Mouse (Mus musculus): ENCODE results near the gene Itga9. TPM values are rescaled to one million over a fixed set of nuclear protein-coding genes. Genes with fewer than 3 reads are reported as not detected.

The Itga9 gene
- polyA plus RNA-seq, 1 experiment from 2014 or later, result 5.9 TPM

DNA sequence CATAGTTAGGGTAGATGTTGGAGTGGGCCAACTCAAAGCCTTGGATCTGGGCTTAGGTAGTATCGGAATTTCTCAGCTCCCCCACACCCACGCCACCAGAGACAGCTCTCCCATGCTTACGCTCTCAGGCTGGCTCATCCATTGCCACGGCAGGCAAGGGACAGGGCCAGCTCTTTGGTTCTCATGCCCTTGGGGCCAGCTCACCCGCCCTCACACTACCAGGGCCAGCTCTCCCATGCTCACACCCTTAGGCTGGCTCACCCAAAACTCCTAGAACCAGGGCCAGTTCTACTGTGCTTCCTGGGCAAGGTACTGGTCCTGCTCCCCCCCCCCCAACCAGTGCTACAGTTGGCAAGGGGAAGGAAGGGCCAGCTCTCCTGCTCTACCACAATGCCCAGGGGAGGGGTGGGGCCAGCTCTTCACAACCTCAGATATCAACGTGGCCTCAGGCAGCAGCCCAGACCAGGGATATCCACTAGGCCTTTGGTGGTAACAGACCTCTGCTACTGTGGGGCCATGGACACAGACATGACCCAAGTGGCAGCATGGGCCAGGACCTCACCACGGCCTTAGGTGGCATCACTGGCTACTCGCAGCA is 69.2 kb downstream of the Itga9 start:
- Histone ChIP-seq H3K27me3 (replicated peaks; ENCODE audit: control insufficient read depth, insufficient read depth, low read length) (no peaks in the 10 kb centered on the region), H3K36me3 (ENCODE audit: control insufficient read depth, insufficient read depth) (peaks cover 6% of the 10 kb centered on the region; the same call in 1 of the 2 replicates), H3K4me2 (replicated peaks; ENCODE audit: low read depth) (no peak overlapping the region), H3K9ac (ENCODE audit: low read depth, low read length) (no peak overlapping the region), H3K4me3 (ENCODE audit: low read depth, low read length) (no peak overlapping the region), H3K4me1 (replicated peaks; ENCODE audit: control insufficient read depth, insufficient read depth, low read length) (no peaks in the 10 kb centered on the region; the same call in 1 of the 2 replicates), H3K27ac (ENCODE audit: low read depth, low read length) (no peak overlapping the region), H3K9me3 (ENCODE audit: control insufficient read depth) (no peaks in the 10 kb centered on the region)
- no peak for ATAC-seq
- no peak for TF ChIP-seq CTCF (IDR thresholded peaks at IDR 0.05; ENCODE audit: low read depth)
- 90% methylated on average over 8 of the region's 8 CpGs for WGBS

DNA sequence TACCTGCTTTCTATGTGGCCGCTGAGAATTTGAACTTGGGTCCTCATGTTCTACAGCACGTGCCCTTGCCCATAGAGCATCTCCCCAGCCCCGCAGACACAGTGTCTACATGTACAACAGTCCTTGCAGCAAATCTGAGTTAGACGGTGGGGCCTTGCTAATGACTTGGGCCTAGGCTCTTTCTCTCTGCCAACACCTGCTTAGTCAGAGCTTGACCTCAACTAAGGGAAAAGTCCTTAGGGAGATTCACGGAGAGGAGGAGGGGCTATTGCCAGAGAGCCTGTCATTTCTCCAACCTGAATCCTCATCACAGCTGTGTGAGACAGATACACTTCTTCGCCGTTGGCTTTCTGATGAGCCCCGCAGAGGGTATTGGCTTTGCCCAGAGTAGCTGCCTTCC is 70.2 kb downstream of the Itga9 start:
- ATAC-seq, result no peak
- H3K27me3 ChIP-seq (replicated peaks; ENCODE audit: control insufficient read depth, insufficient read depth, low read length), result no peaks in the 10 kb centered on the region
- no peak overlapping the region for H3K4me3 ChIP-seq (ENCODE audit: low read depth, low read length)
- H3K36me3 ChIP-seq (ENCODE audit: control insufficient read depth, insufficient read depth), result peaks cover 6% of the 10 kb centered on the region; the same call in 1 of the 2 replicates
- no peaks in the 10 kb centered on the region; the same call in 1 of the 2 replicates for H3K4me1 ChIP-seq (replicated peaks; ENCODE audit: control insufficient read depth, insufficient read depth, low read length)
- 84% methylated on average over 8 of the region's 8 CpGs for WGBS
- H3K4me2 ChIP-seq (replicated peaks; ENCODE audit: low read depth), result no peak overlapping the region
- no peak overlapping the region for H3K9ac ChIP-seq (ENCODE audit: low read depth, low read length)
- no peak for TF ChIP-seq CTCF (IDR thresholded peaks at IDR 0.05; ENCODE audit: low read depth)
- no peak overlapping the region for H3K27ac ChIP-seq (ENCODE audit: low read depth, low read length)
- H3K9me3 ChIP-seq (ENCODE audit: control insufficient read depth), result no peaks in the 10 kb centered on the region

- ATAC-seq, result no peak
- Histone ChIP-seq H3K4me2 (replicated peaks; ENCODE audit: low read depth) (no peak overlapping the region), H3K27me3 (replicated peaks; ENCODE audit: control insufficient read depth, insufficient read depth, low read length) (no peaks in the 10 kb centered on the region), H3K36me3 (ENCODE audit: control insufficient read depth, insufficient read depth) (no peaks in the 10 kb centered on the region), H3K27ac (ENCODE audit: low read depth, low read length) (no peak overlapping the region), H3K9me3 (ENCODE audit: control insufficient read depth) (no peaks in the 10 kb centered on the region), H3K4me3 (ENCODE audit: low read depth, low read length) (no peak overlapping the region), H3K9ac (ENCODE audit: low read depth, low read length) (no peak overlapping the region), H3K4me1 (replicated peaks; ENCODE audit: control insufficient read depth, insufficient read depth, low read length) (no peaks in the 10 kb centered on the region; the same call in 1 of the 2 replicates)
- 50% methylated on average over 9 of the region's 9 CpGs for WGBS
- no peak for TF ChIP-seq CTCF (IDR thresholded peaks at IDR 0.05; ENCODE audit: low read depth)
Measured at GRCm38 (mm10) chr9:118677349-118677748, 70.9 kb downstream of the Itga9 start.

- Histone ChIP-seq H3K27me3 (replicated peaks; ENCODE audit: control insufficient read depth, insufficient read depth, low read length) (no peaks in the 10 kb centered on the region), H3K9ac (ENCODE audit: low read depth, low read length) (no peak overlapping the region), H3K36me3 (ENCODE audit: control insufficient read depth, insufficient read depth) (no peaks in the 10 kb centered on the region), H3K9me3 (ENCODE audit: control insufficient read depth) (no peaks in the 10 kb centered on the region), H3K27ac (ENCODE audit: low read depth, low read length) (no peak overlapping the region), H3K4me2 (replicated peaks; ENCODE audit: low read depth) (no peak overlapping the region), H3K4me3 (ENCODE audit: low read depth, low read length) (no peak overlapping the region), H3K4me1 (replicated peaks; ENCODE audit: control insufficient read depth, insufficient read depth, low read length) (no peaks in the 10 kb centered on the region; the same call in 1 of the 2 replicates)
- ATAC-seq, result no peak
- TF ChIP-seq CTCF (IDR thresholded peaks at IDR 0.05; ENCODE audit: low read depth), result no peak
- WGBS, result 64% methylated on average over 15 of the region's 15 CpGs
Measured at GRCm38 (mm10) chr9:118678020-118678750, 71.7 kb downstream of the Itga9 start.

DNA sequence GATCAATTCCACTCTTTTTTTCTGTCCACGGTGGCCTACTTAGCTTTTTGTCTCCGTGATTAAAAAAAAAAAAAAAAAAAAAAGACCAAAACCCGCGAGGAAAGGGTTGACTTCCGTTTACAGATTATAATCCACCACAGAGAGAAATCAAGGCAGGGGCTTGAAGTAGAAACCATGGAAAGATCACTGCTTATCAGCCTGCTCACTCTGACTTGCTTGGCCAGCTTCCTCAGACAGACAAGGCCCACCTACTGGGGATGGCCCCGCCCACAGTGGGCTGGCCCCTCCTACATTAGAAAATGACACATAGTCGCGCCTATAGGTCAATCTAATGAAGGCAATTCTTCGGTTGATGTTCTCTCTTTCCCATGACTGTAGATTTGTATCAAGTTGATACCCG is 72.3 kb downstream of the Itga9 start:
- Histone ChIP-seq H3K4me3 (ENCODE audit: low read depth, low read length) (no peak overlapping the region), H3K4me2 (replicated peaks; ENCODE audit: low read depth) (no peak overlapping the region), H3K27me3 (replicated peaks; ENCODE audit: control insufficient read depth, insufficient read depth, low read length) (no peaks in the 10 kb centered on the region), H3K27ac (ENCODE audit: low read depth, low read length) (no peak overlapping the region), H3K36me3 (ENCODE audit: control insufficient read depth, insufficient read depth) (no peaks in the 10 kb centered on the region), H3K9me3 (ENCODE audit: control insufficient read depth) (no peaks in the 10 kb centered on the region), H3K4me1 (replicated peaks; ENCODE audit: control insufficient read depth, insufficient read depth, low read length) (no peaks in the 10 kb centered on the region; the same call in 1 of the 2 replicates), H3K9ac (ENCODE audit: low read depth, low read length) (no peak overlapping the region)
- TF ChIP-seq CTCF (IDR thresholded peaks at IDR 0.05; ENCODE audit: low read depth), result no peak
- WGBS, result 85% methylated on average over 10 of the region's 10 CpGs
- no peak for ATAC-seq

GRCm38 (mm10) chr9:118681506-118681905 is 75.0 kb downstream of the Itga9 start:
- WGBS, result 84% methylated on average over 6 of the region's 6 CpGs
- no peak for TF ChIP-seq CTCF (IDR thresholded peaks at IDR 0.05; ENCODE audit: low read depth)

More at GRCm38 (mm10) chr9:118681506-118681905, 75.0 kb downstream of the Itga9 start:
- Histone ChIP-seq H3K36me3 (ENCODE audit: control insufficient read depth, insufficient read depth) (no peaks in the 10 kb centered on the region), H3K4me2 (replicated peaks; ENCODE audit: low read depth) (no peak overlapping the region), H3K9ac (ENCODE audit: low read depth, low read length) (no peak overlapping the region), H3K4me3 (ENCODE audit: low read depth, low read length) (no peak overlapping the region), H3K27me3 (replicated peaks; ENCODE audit: control insufficient read depth, insufficient read depth, low read length) (no peaks in the 10 kb centered on the region), H3K9me3 (ENCODE audit: control insufficient read depth) (no peaks in the 10 kb centered on the region), H3K4me1 (replicated peaks; ENCODE audit: control insufficient read depth, insufficient read depth, low read length) (no peaks in the 10 kb centered on the region; the same call in 1 of the 2 replicates), H3K27ac (ENCODE audit: low read depth, low read length) (no peak overlapping the region)
- ATAC-seq, result no peak
